Mouse (Mus musculus) embryonic fibroblast, embryonic 13.5 days (primary cell): ENCODE results near the gene Apold1.

Experiments used
- CTCF ChIP-seq: IDR thresholded peaks from 2 replicates; pipeline ENCODE4 v1.5.1; 2011; ENCODE audit warnings: mild to moderate bottlenecking, control low read depth, low read length, moderate library complexity, borderline replicate concordance; ENCODE audit not compliant: insufficient read depth
- POLR2A ChIP-seq: IDR thresholded peaks from 2 replicates; pipeline ENCODE4 v1.6.1; 2011; ENCODE audit warnings: low read depth, mild to moderate bottlenecking, control low read depth, low read length, moderate library complexity

DNA sequence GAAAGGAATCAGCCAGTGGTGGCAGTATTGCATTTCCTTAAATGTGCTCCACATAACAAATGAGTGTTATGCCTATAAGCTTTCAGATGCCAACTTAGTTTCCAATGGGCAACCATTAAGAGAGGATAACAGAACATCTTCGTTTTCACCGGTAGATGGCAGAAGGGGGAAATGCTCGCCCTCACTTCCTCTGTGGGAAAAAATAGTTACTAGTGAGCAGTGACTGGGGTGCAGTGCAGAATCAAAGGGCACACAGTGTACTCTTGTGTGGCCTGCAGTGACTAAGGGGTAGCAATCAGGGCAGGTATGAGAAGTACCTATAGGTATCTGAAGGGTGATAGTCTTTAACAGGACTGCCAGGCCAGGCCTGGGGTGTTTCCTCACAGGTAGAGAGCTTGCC lies 44.7 kb downstream of the Apold1 start:
- TF ChIP-seq CTCF (no peak), POLR2A (no peak)
